Mouse (Mus musculus): ENCODE data around the gene Gm28048.

Gm28048 gene

GRCm38 (mm10) chr11:22990393-22991126 lies 8.7 kb upstream of the Gm28048 start, which contains the start of gene Cct4:
Gene Cct4, plus strand, starts transcription at chr11:22990519.
- DNase-seq (ENCODE audit: low spot score in 2 of 2), result peak; percentile 85 to 88

- DNase-seq (ENCODE audit: low spot score in 2 of 2), result no peak
These were observed 7.9 kb upstream of the Gm28048 start for GRCm38 (mm10) chr11:22989786-22990185.

GRCm38 (mm10) chr11:22987357-22987756 lies 5.5 kb upstream of the Gm28048 start:
- DNase-seq (ENCODE audit: low spot score in 2 of 2), result no peak

DNA sequence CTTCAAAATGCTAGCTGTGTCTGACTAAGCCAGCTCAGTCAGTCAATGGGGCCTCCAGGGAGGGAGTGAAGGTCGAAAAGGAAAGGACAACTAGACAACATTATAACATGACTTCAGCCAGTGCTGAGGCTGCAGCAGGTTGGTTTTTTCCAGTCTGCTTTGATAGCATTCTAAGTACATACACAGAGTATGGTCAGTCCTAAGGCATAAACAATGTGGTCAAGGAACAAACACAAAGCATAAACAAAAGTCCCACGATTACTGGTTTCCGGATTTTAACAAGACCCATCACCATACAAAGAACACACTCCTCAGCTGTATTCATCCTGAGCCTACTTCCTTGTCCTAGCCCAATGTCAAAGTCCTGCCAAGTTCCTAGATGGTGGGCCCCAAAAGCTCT lies 3.6 kb upstream of the Gm28048 start:
- DNase-seq (ENCODE audit: low spot score in 2 of 2), result no peak

GRCm38 (mm10) chr11:22982846-22983245 lies 956 bp upstream of the Gm28048 start:
- DNase-seq (ENCODE audit: low spot score in 2 of 2), result no peak

GRCm38 (mm10) chr11:22981543-22981950 lies 343 bp downstream of the Gm28048 start:
- DNase-seq (ENCODE audit: low spot score in 2 of 2), result no peak

- no peak for DNase-seq (ENCODE audit: low spot score in 2 of 2)
These were observed 849 bp downstream of the Gm28048 start for GRCm38 (mm10) chr11:22981041-22981440.

- DNase-seq (ENCODE audit: low spot score in 2 of 2), result no peak
These were observed 2.7 kb downstream of the Gm28048 start for GRCm38 (mm10) chr11:22979221-22979620.

DNA sequence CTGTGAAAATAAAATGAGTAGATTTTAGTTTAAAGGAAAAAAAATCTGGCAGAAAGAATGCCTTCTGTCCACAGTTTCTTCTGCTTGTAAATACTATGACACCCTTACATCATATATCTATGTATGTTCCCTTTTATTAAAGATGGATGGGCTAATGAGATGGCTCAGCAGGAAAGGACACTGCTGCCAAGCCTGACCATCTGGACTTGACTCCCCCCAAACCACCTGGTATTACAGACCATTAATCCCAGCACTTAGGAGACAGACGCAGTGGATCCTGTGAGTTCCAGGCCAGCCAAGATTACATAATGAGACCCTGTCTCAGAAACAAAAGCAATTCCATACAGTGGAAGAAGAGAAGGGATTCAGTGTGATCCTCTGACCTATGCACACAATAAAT lies 3.2 kb downstream of the Gm28048 start:
- DNase-seq (ENCODE audit: low spot score in 2 of 2), result no peak

DNA sequence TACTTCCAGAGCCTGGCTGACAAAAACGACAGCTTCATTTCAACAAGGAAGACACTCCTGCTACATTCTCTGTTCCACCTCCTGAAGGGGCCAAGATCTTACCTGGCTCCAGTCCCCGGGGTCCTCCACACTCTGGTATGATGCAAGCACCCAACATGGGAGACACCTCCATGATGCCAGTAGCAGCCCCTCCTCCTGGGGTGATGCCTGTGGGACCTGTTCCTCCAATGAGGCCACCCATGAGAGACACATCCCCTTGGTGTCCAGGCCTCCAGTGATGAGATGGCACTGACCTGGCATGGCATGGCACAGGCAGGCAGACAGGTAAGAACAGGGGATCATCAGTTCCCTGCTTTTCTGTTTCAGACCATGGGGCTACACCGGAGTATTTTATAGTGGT lies 3.7 kb downstream of the Gm28048 start:
- DNase-seq (ENCODE audit: low spot score in 2 of 2), result no peak

- no peak for DNase-seq (ENCODE audit: low spot score in 2 of 2)
These were observed 8.3 kb downstream of the Gm28048 start for GRCm38 (mm10) chr11:22973599-22973998.

DNA sequence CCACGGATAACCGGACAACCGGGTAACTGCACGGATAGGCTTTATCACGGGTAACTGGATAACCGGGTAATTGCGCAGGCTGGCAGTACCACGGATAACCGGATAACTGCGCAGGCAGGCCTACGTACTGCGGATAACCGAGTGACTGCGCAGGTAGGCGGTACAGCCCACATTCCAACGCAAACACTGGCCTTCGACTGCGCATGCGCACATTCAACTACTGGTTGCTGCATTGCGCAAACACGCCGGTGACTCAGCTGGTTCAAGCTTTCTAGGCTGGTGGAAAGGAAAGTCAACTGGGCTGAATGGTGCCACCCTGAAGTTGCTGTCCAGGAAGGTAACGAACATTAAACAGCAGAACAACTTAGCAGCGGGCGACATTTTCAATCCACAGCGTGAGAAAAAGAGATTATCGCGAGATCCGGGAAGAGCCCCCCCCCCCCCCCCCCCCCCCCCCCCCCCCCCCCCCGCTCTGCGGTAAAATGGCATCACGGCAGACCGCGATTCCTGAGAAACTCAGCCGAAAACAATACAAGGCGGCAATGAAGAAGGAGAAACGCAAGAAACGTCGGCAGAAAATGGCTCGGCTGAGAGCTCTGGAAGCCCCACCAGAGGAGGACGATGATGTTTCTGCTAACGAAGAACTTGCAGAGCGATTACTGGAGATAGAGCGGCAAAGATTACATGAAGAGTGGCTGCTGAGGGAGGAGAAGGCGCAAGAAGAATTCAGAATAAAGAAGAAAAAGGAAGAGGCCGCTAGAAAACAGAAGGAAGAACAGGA lies 9.0 kb downstream of the Gm28048 start:
- DNase-seq (ENCODE audit: low spot score in 2 of 2), result peak; percentile 79 to 81

DNA sequence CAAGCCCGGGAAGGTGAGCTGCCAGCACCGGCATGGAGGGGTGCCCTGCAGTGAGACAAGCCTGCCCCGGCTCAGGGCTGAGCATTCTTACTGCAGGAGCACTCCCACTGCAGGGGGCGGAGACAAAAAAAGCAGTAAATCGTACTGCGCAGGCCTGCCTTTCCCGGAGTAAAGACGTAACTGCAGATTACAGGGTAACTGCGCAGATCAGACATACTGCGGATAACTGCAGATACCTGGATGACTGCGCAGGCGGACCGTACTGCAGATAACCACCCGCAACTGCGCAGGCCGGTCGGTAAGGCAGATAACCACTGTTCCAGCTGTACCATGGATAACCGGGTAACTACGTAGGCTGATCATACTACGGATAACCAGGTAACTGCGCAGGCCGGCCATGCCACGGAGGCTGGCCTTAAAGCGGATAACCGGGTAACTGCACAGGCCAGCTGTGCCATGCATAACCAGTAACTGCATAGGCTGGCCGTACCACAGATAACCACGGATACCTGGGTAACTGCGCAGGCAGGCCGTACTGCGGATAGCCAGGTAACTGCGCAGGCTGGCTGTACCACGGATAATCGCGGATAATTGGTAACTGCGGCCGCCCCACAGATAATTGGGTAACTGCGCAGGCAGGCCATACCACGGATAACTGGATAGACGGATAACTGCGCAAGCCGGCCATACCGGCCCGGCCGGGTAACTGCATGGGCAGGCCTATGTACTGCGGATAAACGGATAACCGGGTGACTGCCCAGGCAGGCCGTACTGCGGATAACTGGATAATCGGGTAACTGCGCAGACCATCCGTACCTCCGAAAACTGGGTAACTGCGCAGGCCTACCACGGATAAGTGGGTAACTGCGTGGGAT lies 9.8 kb downstream of the Gm28048 start, which contains the start of gene Zrsr1:
Zrsr1 (plus strand) TSS at position 171 of the 875 bp plus-strand sequence.
- DNase-seq (ENCODE audit: low spot score in 2 of 2), result peak; percentile 56

GRCm38 (mm10) chr11:22970546-22970945 lies 11.3 kb downstream of the Gm28048 start:
- DNase-seq (ENCODE audit: low spot score in 2 of 2), result no peak

- DNase-seq (ENCODE audit: low spot score in 2 of 2), result no peak
These were observed 12.4 kb downstream of the Gm28048 start for GRCm38 (mm10) chr11:22969486-22969885.

- DNase-seq (ENCODE audit: low spot score in 2 of 2), result no peak
These were observed 16.4 kb downstream of the Gm28048 start for GRCm38 (mm10) chr11:22965503-22965902.

DNA sequence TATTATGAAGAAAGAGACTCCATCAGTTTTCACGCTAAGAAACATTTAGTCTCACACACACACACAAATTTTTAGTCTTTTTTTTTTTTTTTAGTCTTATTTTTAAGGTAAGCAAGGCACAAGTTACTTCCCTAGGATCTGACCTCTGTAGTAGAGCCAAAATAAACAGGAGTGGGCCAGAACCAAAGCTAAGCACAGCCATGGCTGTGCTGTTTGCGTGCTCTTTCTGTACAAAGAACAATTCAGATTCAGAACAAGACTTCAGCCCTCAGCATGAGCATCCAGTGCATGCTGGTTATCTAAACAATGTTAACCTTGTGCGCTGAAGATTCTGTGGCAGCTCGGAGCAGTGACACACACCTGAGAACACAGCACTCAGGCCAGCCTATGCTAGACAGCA lies 17.5 kb downstream of the Gm28048 start:
- DNase-seq (ENCODE audit: low spot score in 2 of 2), result no peak

GRCm38 (mm10) chr11:22962101-22962500 lies 19.8 kb downstream of the Gm28048 start:
- DNase-seq (ENCODE audit: low spot score in 2 of 2), result no peak

DNA sequence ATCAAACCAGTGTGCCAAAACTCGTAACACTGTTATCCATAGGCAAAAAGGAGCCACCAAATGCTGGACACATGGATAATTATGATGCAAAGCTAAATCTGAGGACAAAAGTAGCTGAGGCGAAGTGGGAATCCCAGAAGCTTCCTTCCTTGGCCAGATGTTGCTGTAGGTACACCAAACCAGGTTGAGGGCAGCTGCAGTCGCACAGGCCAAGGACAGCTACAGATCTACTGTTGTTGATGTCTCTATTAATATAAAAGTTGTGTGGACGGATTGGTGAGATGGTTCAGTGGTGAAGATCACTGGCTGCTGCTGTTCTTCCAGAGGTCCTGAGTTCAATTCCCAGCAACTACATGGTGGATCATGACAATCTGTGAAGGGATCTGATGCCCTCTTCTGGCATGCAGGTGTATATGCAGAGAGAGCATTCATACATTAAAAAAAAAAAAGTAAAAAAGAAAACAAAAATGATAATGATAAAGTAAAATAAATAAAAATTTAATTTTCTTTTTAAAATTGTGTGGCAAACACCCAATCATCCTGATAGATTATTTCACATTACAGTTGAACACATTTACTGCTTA lies 24.0 kb downstream of the Gm28048 start:
- no peak for DNase-seq (ENCODE audit: low spot score in 2 of 2)

GRCm38 (mm10) chr11:22956830-22957229 lies 25.1 kb downstream of the Gm28048 start:
- DNase-seq (ENCODE audit: low spot score in 2 of 2), result no peak

GRCm38 (mm10) chr11:22956346-22956745 lies 25.5 kb downstream of the Gm28048 start:
- no peak for DNase-seq (ENCODE audit: low spot score in 2 of 2)

DNA sequence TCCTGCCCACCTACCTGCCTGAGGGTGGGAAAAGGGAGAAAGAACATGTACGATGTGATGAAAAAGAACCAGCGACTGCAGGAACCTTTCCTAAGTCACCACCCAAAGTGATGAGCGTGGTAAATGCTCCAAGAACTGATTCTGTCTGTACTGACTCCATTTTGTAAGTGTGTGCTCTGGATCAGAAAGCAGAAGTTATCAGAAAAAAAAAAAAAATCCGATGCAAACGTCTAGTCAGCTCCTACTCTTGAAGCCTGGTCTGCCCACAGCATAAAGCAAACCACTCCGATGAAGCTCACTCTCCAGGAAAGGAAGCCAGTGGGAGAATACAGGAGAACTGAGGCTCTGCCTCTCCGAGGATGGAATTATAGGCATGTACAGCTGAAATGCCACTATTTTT lies 29.2 kb downstream of the Gm28048 start:
- DNase-seq (ENCODE audit: low spot score in 2 of 2), result no peak
